Mouse (Mus musculus) adrenal gland, postnatal 14 days (tissue): Measurements from ENCODE around the gene Vinac1. TPM values are rescaled to one million over a fixed set of nuclear protein-coding genes. Genes with fewer than 3 reads are reported as not detected.

ENCODE experiments used
- DNase-seq: peaks from one replicate; pipeline ENCODE4 v3.0.0; 2021; ENCODE audit warnings: mixed read lengths
- long read RNA-seq, 2 experiments: library from polyadenylated mRNA; stranded (forward); transcript quantifications; one replicate each; pipeline ENCODE4 v2.0.0; 2021
- total RNA-seq: library from RNA; stranded (reverse); gene quantifications from 2 replicates; pipeline ENCODE4 v1.2.3, GENCODE M21; 2021

Gene Vinac1
- total RNA-seq, result 0.11 TPM in 2 replicates
- long read RNA-seq, experiment 1, result 0 reads
- long read RNA-seq, experiment 2, result 0 reads

DNA sequence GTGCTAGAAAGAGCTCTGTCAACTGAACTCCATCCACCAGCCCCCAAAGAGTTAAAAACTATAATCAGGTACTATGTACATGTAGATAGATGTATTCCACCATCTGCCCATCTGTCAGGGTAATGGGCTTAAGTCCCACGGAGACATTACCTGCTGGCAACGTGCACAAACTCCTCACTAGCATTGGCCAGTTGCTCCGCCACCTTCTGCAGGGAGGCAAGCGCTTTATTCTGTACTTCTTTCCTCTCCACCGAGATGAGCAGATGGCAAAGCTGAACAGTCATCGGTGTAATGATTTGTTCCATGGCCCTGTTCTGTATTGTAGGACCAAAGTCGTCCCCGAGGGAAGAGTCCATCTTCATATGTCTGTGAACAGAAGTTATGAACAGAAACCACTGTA, at the start of gene Vinac1:
TSS of gene Vinac1 (minus strand) at position 362 of the 400 bp plus-strand sequence.
- DNase-seq, result no peak

DNA sequence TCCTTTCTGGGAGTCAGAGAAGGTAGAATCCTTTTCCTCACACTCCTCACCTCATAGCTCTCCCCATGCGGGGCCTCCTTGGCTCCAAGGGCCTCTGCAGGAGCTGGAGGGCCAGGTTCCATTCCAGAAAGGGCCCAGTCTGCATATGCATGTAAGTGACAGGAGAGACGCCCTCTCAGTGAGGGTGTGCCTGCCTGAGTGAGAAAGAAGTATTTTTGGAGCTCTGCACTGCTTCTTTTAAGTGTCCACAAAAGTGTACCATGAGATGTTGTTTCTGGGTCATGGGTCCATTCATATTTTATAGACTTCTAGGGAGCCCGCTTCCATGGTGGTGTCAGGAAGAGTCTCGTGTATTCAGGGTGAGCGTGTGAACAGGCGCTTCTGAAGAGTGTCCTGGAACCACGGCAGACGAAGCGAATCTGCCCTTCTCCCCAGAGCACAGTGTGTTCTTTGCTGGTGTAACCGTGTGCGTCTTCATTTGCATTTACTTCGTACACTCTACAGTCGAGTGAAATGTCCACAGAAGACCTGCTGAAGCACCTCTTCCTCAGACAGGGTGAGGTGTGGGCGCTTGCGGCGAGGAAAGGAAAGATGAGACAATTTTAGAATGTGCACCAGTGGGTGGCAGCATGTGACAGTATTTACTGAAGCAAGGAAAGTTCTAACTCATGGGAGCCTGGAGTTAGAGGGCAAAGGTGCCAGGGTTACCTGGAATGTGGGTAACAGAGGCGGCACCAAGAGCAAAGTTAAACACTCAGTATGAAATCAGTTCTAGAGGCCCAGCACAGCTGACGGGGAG, 46.2 kb upstream of the Vinac1 start:
- DNase-seq, result no peak

DNA sequence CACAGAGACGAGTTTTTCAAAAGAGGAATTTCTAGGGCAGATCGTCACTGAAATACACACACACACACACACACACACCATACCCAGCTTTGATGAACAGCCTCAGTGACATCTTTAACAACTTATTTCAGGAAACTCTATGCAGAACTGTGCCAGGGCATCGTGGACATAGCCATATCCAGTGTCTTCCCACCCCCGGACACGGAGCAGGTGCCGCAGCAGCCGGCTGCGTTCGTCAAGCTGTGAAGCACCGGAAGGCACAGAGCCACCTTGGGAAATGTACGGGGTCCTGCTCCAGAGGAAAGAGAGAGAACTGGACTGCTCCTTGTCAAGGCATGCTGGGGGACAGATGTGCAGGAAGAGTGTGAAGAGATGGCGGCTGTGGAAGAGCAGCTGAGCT, 44.8 kb upstream of the Vinac1 start:
- DNase-seq, result no peak

GRCm38 (mm10) chr2:129090370-129090769, 42.4 kb upstream of the Vinac1 start:
- no peak for DNase-seq

DNA sequence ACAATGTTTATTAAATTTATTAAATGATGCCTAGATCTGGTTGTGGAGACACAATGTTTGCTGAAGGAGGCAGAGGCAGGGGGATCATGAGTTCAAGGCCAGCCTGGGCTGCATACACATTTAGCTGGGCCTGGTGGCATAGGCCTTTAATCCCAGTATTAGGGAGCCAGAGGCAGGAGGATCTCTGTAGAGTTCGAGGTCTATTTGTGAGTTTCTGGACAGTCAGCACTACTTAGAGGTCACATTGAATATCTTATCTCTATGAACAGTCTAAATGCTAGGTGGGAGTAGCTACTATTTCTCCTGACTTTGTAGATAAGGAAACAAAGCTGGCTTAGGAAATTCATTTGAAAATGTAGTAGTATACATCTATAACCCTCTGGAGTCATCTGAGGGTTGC, 39.5 kb upstream of the Vinac1 start:
- DNase-seq, result no peak

DNA sequence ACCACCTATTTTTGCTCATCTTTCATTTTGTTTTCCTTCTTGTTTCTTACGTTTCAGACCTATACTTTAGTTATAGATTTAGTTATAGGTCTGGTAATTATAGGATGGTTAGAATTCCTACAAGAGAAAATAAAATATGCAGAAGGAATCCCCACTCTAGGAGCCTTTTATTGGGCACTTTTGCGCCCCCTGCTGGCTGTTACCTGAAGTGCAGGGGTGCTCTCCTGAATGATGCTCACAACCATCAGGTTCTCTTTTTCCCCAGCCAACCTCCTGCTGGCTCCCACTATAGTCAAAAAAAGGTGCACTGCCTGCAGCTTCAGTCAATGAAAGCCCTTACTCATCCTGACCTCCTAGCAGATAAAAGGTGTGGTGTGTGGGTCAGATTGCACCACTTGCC, 37.0 kb upstream of the Vinac1 start:
- DNase-seq, result peak; percentile 42

GRCm38 (mm10) chr2:129083514-129083913, 35.5 kb upstream of the Vinac1 start:
- no peak for DNase-seq

DNA sequence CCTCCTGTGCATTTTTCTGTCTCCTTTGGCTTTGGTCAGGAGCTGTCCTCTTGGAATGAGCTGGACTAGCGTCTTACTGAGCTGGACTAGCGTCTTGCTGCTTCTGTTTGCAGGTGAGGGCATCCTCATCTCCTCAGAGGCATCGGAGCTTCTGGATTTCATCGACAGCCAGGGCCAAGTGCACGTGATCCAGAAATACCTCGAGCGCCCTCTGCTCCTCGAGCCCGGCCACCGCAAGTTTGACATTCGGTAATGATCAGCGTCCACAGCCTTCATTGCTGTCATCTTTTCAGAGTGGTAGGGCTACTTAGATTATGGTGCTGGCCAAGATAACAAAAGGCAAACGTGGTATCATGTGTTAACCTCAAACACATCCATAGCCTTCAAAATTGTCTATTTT, 33.1 kb upstream of the Vinac1 start:
- DNase-seq, result no peak

GRCm38 (mm10) chr2:129079194-129079593, 31.2 kb upstream of the Vinac1 start:
- no peak for DNase-seq

- no peak for DNase-seq
These were observed 30.3 kb upstream of the Vinac1 start for GRCm38 (mm10) chr2:129078313-129078712.

GRCm38 (mm10) chr2:129070296-129070695, 22.3 kb upstream of the Vinac1 start:
- no peak for DNase-seq

GRCm38 (mm10) chr2:129066326-129066725, 18.4 kb upstream of the Vinac1 start:
- DNase-seq, result peak; percentile 80

DNA sequence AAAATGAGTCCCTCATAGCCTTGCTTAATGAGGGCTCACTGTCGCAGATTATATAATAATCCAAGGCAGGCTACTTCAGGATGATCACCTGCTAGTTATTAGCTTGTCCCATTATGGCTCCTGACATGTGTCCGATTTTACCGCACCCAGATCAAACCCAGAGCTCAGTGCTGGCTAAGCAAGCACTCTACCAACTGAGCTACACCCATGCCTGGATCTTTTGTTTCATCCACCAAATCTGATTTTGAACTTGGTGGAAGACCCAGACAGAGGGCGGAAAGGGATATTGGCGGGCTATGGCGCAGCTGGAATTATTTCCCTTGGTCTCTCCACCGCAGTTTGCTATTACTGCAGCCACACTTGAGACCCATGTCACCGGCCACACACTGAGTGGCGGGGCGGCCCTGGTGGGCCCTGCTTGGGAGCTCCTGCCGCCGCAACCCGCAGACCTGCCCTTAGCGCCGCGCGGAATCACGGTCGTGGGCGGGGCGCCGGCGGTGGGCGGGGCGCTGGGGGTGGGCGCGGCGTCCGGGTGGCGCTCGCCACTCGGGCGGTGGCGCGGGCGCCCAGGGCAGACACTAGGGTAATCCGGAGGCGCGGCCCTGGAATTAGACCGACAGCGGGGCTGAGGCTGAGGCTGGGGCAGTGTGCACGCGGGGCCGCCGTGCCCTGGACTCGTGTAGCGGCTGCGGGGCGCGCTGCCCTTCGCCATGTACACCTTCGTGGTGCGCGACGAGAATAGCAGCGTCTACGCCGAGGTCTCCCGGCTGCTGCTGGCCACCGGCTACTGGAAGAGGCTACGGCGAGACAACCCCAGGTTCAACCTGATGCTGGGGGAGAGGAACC, 17.7 kb upstream of the Vinac1 start, which contains the start of gene Ttl:
TSS of gene Ttl (plus strand) at position 506 of the 846 bp plus-strand sequence.
- DNase-seq, result peak; percentile 89

DNA sequence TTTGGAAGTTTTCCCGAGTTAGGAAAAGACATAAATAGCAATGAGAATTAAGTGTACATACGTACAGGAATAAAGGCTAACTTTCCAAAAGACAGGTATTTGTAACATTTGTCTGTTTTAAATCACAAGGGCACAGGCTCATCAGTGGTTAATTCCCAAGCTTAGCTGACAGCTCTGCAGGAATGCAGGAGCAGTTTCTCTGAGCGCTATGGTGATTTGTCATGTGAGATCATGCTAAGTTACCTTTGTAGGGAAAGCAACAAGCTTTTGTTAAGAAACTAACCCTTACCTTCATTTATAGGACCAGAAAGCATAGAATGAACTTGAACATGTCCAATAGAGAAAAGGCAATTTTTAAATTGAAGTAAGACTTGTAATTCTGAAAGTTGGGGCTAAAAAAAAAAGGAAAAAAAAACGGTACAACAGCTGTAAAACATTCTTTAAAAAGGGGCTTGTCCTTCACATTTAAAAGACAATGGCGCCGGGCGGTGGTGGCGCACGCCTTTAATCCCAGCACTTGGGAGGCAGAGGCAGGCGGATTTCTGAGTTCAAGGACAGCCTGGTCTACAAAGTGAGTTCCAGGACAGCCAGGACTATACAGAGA, 13.6 kb upstream of the Vinac1 start:
- no peak for DNase-seq

- no peak for DNase-seq
These were observed 10.0 kb upstream of the Vinac1 start for GRCm38 (mm10) chr2:129057920-129058361.

- DNase-seq, result no peak
These were observed 9.3 kb upstream of the Vinac1 start for GRCm38 (mm10) chr2:129057256-129057655.

DNA sequence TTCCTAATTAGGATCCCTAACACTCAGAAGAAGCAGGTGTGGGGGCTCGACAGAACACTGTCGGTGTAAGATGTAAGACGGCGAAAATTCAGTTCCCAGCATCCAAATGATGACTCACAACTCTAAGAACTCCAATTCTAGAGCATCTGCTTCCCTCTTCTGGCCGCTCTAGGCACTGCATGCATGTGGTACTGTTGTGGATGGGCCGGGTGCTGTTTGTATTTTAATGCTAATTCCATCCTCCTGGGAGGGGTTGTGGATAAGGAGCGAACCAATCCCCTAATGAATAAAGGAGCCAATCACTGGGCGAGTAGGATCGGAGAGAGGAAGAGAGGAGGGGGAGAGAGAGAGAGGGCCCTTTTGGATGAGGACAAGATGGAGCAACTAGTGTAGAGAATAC, 8.6 kb upstream of the Vinac1 start:
- no peak for DNase-seq

DNA sequence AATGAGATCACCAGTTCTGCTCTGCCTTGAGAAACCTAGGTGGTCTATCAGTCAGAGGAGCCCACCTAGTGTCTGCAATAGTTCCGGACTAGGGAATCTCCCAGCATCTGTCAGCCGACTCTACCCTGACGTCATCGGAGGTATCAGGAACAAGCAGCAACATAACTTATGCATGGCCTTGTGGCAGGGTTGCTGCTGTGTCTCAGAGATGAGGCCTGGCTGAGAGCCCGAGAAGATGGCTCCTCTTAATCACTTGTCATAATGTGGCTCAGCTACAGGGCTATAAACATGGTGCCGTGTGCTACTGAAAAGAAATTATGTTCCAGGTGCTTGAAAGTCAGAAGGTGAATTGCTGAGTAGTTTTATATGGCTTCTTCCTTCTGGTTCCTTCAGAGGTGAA, 7.8 kb upstream of the Vinac1 start:
- DNase-seq, result peak; percentile 43

GRCm38 (mm10) chr2:129052451-129052983, 4.5 kb upstream of the Vinac1 start:
- DNase-seq, result no peak

DNA sequence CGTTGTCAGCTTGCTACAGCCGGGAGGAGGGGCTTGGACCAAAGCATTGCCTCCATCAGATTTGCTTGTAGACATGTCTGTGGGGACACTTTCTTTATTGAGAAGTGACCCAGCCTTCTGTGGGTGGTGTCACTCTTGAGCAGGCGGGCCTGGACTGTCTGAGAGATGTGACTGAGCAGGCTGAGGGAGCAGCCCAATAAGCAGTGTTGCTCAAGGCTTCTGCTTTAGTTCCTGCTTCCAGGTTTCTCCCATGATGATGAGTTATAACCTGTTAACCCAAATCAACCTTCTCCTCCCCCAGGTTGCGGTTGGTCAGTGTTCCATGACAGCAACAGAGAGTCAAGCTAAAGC, 1.2 kb downstream of the Vinac1 start:
- DNase-seq, result peak; percentile 22

DNA sequence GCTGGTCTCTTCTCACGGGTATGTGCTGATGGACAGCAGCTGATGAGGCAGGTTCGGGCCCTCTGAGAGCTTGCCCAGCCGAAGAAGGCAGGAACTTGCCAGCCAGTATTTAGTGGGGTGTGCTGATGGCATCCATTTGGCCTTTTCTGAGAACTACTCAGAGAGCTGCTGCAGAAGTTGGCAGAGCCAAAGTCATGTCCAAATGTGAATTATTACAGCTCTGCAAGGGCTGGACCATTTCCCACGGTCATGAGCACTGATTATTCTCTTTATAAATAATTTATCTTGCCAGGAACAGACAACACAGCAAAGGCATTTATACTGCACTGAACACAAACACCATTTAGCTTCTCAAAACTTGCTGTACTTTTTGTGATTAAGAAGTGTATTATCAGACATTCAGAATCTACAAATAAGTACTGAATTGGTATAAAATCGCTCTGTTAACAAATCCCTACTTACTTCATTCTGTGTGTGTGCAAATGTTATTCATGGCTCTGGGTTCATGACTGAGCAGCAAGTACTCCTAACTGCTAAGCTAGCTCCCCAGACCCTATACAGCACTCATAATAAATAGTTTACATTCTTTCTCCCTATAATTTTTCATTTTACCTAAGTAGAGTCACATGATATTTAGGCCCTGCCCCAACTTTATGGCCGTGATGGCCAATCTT, 1.7 kb downstream of the Vinac1 start:
- DNase-seq, result peak; percentile 82

- peak; percentile 11 for DNase-seq
These were observed 7.4 kb downstream of the Vinac1 start for GRCm38 (mm10) chr2:129040567-129040966.
